Mouse (Mus musculus): ENCODE measurements around the gene Ccdc159. TPM values are rescaled to one million over a fixed set of nuclear protein-coding genes. Genes with fewer than 3 reads are reported as not detected.

Gene Ccdc159
- total RNA-seq (2017) = 0.25 and 0.50 TPM in 2 replicates

DNA sequence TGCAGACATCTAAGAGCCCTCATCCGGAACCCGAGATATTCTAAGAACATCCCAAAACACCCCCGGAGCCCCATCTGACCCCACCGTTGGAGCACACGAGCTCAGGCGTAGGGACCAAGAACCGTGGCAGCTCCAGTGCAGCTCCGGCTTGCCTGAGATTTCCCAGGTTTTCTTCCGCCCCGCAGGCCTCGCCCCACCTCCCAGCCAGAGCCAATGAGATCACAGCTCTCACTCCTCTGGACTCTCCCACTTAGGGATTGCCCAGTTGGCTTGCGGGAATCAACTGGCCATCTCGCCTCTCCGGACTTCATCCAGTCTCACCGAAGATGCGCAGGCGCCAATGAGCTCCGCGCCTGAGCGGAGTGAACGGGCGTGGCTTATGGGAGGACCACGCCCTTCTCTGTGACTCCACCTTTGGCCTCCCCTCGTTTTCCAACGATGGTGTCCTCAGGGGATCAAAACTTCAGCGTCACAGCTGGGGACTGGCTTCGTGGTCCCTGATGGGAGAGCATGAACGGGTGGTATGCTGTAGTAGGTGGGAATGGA lies at the start of gene Ccdc159, which contains the start of gene Tmem205:
Gene Ccdc159, plus strand, starts transcription at position 264 of the 546 bp plus-strand sequence.
Gene Tmem205, minus strand, starts transcription at position 349 of the 546 bp plus-strand sequence.
- peak; percentile 68 to 75 for ATAC-seq (replicated peaks in 1 of 2; ENCODE audit: insufficient read depth in 1 of 2, low FRiP score in 2 of 2, low TSS enrichment in 1 of 2, low read depth in 1 of 2, poor library complexity in 2 of 2, severe bottlenecking in 2 of 2)

DNA sequence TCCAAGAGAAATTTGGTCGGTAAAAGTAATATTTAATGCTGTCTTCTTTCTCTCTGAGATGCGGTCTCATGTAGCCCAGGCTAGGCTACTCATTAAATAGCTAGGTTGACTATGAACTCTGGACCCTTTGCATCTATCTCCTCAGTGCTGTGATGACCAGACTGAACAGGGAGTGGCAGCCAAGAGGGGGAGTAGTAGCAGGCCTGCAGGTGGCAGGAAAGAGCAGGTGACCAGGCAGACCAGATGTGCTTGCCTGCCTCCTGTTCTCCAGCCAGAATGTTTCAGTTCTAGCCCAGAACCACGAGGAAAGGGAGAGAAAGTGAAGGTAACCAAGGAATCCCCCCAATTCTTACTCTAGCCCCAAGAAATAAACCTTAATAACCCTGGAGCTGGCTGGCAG lies 38.0 kb upstream of the Ccdc159 start:
- peak; percentile 42 to 59; a peak in 1 of 4 replicates for ATAC-seq (replicated peaks in 1 of 2; ENCODE audit: insufficient read depth in 1 of 2, low FRiP score in 2 of 2, low TSS enrichment in 1 of 2, low read depth in 1 of 2, poor library complexity in 2 of 2, severe bottlenecking in 2 of 2)

DNA sequence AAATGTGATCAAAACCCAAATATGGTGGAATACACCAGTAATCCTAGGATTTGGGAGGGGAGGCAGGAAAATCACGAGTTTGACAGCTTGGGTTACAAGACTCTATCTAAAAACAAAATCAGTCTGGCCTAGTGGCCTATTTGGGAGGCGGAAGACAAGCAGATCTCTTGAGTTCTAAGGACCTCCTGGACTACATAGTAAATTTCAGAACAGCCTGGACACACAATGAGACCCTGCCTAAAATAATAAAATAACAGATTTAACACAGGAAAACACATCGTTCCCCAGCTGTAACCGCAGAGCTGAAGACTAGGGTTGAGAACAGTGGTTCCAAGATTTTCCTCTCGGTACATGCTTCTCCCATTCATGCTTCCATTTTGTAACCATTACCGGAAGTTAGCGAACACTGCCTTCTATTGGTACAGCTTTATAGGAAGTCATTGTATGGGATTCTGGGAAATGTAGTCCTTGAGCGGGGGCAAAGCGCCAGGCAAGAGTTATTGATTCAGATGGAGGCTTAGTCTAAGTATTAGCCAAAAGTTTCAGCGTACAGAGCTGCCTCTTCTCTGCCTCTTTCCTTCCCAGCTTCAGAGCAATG lies 25.9 kb upstream of the Ccdc159 start:
- ATAC-seq (replicated peaks in 1 of 2; ENCODE audit: insufficient read depth in 1 of 2, low FRiP score in 2 of 2, low TSS enrichment in 1 of 2, low read depth in 1 of 2, poor library complexity in 2 of 2, severe bottlenecking in 2 of 2) = peak; percentile 82 to 89

DNA sequence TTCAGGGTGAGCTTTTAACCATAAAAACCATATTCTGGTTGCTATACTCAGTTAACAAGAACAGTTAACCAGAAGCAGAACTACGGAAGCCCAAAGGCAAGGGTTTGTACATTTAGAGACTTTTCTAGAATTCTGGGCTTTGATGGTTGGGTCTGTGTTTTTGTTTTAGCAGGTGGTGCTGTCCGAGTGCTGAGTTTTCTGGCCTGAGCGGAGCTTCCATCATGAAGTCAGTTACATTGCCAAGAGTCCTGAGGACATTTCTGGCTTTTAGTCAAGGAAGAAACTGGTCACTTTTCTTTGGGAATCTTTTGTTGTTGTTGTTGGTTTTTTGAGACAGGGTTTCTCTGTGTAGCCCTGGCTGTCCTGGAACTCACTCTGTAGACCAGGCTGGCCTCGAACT lies 23.2 kb upstream of the Ccdc159 start:
- ATAC-seq (replicated peaks in 1 of 2; ENCODE audit: insufficient read depth in 1 of 2, low FRiP score in 2 of 2, low TSS enrichment in 1 of 2, low read depth in 1 of 2, poor library complexity in 2 of 2, severe bottlenecking in 2 of 2) = no peak

DNA sequence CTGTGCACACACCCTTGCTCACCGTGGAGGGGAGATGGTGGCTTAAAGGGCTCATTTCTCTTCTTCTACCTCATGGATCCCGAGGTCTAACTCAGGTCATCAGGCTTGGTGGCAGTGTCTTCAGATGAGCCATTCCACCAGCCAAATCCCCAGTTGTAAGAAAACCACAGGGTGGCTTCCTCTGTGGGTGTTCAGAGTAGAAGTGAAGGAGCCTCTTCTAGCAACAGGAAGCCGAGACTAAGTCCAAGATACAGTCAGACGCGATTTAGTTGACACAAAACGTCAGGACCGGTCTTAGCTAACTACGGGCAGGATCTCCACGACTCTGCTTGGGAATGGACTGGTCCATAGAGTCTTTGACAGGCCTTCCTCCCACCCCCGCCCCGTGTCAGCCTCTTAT lies 19.1 kb upstream of the Ccdc159 start:
- ATAC-seq (replicated peaks in 1 of 2; ENCODE audit: insufficient read depth in 1 of 2, low FRiP score in 2 of 2, low TSS enrichment in 1 of 2, low read depth in 1 of 2, poor library complexity in 2 of 2, severe bottlenecking in 2 of 2) = peak; percentile 14 to 26; a peak in 1 of 4 replicates

DNA sequence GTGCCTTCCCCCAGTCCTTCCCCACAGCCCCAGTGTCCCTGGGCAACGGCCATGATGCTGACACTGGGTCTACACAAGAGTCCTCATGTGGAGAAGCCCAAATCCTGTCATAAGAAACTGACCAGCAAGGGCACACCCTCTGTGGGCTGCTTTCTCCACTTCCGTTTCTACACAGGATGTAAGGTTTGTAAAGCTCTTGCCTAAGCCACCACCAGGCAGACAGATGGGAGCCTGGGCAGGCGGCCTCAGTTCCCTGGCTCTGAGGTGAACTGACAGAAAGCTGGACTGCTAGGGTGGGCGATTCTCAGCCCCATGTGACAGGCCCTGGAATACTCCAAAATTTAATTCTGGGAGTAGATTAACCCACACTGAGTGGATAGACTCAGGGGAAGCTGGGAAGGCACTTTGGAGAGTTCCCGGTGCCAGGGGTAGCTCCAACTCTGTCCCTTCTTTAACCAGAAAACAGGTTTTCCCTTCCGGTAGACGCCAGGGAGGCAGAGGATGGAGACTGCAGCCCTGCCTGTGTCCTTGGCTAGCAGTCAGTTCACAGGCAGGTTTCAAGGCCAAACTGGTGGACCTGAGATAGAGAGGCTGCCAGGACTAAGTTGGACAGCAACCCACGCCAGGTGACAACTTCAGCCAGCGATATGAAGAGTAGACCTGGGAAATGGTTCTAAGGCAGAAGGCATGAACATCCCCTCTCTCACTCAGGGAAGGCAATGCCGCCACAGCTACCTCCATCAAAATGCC lies 17.6 kb upstream of the Ccdc159 start:
- ATAC-seq (replicated peaks in 1 of 2; ENCODE audit: insufficient read depth in 1 of 2, low FRiP score in 2 of 2, low TSS enrichment in 1 of 2, low read depth in 1 of 2, poor library complexity in 2 of 2, severe bottlenecking in 2 of 2) = peak; percentile 35 to 92; a peak in 3 of 4 replicates

DNA sequence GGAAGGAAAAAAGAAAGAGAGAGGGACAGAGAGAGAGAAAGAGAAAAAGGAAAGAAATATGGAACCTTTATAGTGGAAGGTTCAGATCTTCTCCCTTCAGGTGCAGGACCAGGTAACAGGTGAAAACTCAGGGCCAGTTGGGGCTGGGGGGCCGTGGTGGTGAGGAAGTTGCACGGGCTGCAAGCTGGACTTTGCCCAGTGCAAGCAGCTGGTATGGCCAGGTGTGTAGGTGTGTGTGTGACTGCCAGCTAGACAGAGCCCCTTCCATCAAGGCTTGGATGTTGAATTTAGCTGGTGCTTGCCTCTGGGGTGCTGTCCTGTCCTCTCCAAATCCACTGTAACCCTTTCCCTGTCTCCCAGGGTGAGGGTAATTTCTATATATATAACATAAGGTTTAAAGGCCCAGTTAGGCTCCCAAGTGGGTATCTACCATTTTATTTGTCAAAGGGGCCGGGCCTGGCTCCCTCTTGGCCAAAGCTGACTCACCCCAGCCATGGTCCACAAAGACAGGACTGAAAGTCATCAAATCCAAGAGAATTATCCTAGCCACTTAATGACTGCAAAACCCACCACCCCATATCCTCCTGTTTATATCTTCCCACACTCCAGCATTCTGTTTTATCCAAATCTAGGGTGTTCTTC lies 10.3 kb upstream of the Ccdc159 start:
- no peak for ATAC-seq (replicated peaks in 1 of 2; ENCODE audit: insufficient read depth in 1 of 2, low FRiP score in 2 of 2, low TSS enrichment in 1 of 2, low read depth in 1 of 2, poor library complexity in 2 of 2, severe bottlenecking in 2 of 2)

DNA sequence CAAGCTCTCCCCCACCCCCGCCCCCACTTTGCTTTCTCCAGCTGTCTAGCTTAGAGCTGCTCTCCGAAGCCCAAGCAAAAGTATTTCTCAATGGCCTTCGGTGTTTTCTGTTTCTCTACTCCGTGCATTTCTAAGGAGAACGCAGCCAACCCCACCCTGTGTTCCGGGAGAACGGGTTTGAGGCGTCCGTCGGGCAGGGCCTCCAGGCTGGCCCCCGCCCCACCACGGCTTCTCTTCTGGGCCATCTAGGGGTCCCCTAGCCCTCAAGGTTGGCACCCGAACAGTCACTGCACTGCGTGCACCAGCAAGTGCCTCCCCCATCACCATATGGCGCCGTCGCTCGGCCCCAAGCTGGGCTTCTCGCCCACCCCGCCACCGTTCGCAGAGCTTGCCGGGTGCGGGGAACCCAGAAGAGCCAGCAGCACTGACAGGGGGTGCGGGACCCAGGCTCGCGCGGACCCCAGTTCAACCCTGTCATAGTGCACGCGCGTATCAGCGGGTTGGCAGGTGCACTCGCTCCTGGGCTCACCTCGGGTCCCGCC lies 9.7 kb upstream of the Ccdc159 start:
- ATAC-seq (replicated peaks in 1 of 2; ENCODE audit: insufficient read depth in 1 of 2, low FRiP score in 2 of 2, low TSS enrichment in 1 of 2, low read depth in 1 of 2, poor library complexity in 2 of 2, severe bottlenecking in 2 of 2) = peak in 1 of 2 experiments; percentile 9; a peak in 1 of 4 replicates

DNA sequence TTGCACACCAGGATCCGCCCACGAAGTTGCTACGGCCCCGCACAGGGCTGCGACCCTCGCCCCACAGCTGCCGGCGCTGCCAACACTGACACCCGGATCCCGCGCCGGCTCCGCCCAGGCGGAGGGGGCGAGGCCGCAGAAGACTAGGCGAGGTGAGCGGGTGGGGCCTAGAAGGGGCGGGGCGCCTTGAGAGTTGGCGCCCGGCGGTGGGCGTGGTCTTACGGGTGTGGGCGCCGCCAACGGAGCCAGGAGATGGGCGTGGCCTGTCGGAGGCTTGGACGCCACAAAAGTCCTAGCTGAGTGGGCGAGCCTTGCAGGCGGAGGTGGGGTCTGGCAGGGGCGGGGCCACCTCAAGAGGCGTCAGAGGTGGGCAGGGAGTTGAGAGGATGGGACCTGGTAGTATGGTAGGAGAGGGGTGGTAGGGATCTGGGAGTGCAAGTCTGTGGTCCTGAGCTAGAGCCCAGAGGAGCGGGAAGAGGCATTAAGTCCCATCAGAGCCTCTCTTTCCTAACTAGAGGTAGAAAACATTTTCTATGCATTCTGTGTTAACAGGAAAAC lies 9.2 kb upstream of the Ccdc159 start, which contains the start of gene Rab3d:
Gene Rab3d, minus strand, starts transcription at position 158 of the 558 bp plus-strand sequence.
- ATAC-seq (replicated peaks in 1 of 2; ENCODE audit: insufficient read depth in 1 of 2, low FRiP score in 2 of 2, low TSS enrichment in 1 of 2, low read depth in 1 of 2, poor library complexity in 2 of 2, severe bottlenecking in 2 of 2) = peak; percentile 92 to 96

DNA sequence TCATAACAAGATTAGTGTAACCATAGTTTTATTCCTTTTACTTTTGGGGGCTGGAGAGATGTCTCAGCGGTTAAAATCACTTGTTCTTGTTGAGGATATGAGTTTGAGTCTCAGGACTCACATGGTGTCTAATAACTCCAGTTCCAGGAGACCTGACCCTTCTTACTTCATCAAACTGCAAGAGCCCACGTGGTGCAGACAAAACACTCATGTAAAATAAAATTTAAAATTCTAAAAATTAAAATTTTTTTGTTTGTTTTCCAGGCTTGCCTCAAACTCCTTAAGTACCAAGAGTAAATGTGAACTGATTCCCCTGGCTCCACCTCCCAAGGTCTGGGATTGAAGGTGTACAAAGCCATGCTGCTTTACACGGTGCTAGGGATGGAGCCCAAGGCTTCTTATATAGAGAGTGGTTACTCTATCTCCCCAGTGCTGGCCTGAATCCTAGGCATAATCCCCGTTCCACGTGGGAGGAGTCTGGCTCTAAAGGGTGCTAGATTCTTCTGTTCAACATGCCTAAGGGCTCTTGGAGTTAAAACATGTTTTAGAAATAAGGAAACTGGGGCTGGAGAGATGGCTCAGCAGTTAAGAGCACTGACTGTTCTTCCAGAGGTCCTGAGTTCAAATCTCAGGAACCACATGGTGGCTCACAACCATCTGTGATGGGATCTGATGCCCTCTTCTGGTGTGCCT lies 8.4 kb upstream of the Ccdc159 start:
- no peak for ATAC-seq (replicated peaks in 1 of 2; ENCODE audit: insufficient read depth in 1 of 2, low FRiP score in 2 of 2, low TSS enrichment in 1 of 2, low read depth in 1 of 2, poor library complexity in 2 of 2, severe bottlenecking in 2 of 2)

DNA sequence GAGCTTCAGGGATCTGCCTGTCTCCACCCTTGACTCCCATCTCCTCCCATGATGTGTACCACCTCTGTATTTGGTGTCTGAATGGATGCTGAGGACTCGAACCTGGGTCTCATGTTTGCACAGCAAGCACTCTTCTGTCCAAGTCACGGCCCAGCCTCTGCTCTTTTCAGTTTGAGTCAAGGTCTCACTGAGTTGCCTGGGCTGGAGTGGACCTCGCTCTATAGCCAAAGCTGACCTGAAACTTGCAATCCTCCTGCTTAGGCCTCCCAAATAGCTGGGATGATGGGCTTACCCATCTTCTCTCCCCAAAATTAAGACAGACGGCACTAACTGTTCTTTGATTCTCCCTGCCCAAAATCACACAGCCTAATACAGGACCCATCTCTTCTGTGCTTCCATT lies 4.2 kb upstream of the Ccdc159 start:
- no peak for ATAC-seq (replicated peaks in 1 of 2; ENCODE audit: insufficient read depth in 1 of 2, low FRiP score in 2 of 2, low TSS enrichment in 1 of 2, low read depth in 1 of 2, poor library complexity in 2 of 2, severe bottlenecking in 2 of 2)

DNA sequence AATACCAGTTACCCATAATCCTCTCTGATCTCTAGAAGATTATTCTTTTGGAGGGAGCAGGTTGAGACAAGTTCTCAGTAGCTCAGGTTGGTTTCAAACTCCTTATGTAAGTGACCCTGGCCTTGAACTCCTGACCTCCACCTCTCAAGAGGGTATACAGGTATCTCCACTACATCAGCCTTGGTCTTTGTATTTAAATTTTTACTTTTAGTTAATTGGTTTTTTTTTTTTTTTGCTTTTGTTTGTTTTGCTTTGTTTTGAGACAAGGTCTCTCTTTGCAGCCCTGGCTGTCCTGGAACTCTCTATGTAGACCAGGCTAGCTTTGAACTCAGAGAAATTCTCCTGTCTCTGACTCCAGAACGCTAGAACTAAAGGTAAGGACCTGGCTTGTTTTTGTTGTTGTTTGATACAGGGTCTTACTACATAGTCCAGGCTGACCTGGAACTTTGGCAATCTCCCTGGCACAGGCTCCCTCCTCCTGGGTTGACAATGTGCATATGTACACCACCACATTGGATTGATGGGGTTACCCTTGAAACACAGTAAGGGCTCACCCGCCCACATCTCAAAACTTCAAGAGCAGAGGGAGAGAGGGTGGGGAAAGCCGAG lies 3.7 kb upstream of the Ccdc159 start:
- ATAC-seq (replicated peaks in 1 of 2; ENCODE audit: insufficient read depth in 1 of 2, low FRiP score in 2 of 2, low TSS enrichment in 1 of 2, low read depth in 1 of 2, poor library complexity in 2 of 2, severe bottlenecking in 2 of 2) = no peak

DNA sequence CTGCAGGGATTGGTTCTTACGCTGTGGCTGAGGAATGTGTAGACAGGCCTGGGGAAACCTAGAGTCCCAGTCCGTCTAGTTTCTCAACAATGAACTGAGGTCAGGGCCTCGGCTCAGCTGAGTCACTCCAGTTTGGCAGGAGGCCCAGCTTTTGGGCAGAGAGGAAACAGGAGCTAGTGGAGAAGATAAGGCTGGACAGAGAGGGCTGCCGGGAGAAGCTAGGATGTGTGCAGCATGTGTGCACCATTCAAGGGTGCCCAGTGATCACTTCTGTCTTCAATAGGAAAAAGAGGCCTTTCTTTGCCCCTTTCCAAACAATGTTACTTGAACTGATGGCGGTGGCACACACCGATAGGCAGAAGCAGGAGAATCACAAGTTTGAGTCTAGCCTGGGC lies 3.2 kb upstream of the Ccdc159 start:
- ATAC-seq (replicated peaks in 1 of 2; ENCODE audit: insufficient read depth in 1 of 2, low FRiP score in 2 of 2, low TSS enrichment in 1 of 2, low read depth in 1 of 2, poor library complexity in 2 of 2, severe bottlenecking in 2 of 2) = peak; percentile 80 to 84

DNA sequence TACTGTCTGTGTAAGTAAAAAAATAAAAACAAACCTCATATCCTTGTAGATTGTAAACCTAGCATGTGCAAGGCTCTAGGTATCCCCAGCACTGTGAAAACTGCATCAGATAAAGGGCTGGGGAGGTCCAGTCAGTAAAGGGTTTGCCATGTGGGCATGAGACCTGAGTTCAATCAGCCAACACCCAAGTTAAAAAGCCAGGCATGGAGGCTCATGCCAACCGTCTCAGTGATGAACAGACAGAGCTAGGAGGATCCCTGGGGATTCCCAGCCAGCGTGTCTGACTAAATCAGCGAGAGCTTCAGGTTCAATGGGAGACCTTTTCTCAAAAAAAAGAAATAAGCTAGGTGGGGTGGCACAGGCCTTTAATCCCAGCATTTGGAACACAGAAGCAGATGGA lies 2.2 kb upstream of the Ccdc159 start:
- ATAC-seq (replicated peaks in 1 of 2; ENCODE audit: insufficient read depth in 1 of 2, low FRiP score in 2 of 2, low TSS enrichment in 1 of 2, low read depth in 1 of 2, poor library complexity in 2 of 2, severe bottlenecking in 2 of 2) = no peak

DNA sequence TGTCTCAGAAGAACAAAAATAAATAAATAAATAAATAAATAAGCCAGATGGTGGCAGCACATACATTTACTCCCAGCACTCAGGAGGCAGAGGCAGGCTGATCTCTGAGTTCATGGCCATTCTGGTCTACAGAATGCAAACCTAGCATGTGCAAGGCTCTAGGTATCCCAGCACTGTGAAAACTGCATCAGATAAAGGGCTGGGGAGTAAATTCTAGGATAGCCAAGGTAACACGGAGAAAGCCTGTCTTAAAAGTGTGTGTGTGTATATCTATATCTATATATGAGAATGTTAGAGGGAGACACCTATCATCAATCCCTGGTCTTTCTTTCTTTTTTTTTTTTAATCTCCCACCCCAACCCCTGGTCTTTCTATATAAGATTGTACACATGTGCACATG lies 1.8 kb upstream of the Ccdc159 start:
- ATAC-seq (replicated peaks in 1 of 2; ENCODE audit: insufficient read depth in 1 of 2, low FRiP score in 2 of 2, low TSS enrichment in 1 of 2, low read depth in 1 of 2, poor library complexity in 2 of 2, severe bottlenecking in 2 of 2) = no peak

DNA sequence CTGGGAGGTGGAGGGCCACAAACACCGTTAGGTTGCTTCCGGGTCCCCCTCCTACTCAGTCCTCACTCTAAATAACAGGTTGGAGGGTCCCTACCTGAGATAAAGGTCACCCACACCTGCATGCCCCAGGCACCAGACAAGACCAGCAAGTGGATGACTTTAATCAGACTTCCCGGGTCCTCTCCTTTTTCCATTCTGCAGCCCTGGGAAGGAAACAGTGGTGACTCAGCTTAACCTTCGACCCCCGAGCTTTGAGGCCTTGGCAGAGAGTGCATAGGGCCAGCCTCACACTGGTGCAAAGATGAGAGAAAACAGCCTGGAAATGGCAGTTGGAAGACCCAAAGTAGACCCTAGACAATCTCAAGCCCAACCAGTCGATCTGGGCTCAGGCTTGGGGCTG lies 1.1 kb upstream of the Ccdc159 start:
- no peak for ATAC-seq (replicated peaks in 1 of 2; ENCODE audit: insufficient read depth in 1 of 2, low FRiP score in 2 of 2, low TSS enrichment in 1 of 2, low read depth in 1 of 2, poor library complexity in 2 of 2, severe bottlenecking in 2 of 2)

DNA sequence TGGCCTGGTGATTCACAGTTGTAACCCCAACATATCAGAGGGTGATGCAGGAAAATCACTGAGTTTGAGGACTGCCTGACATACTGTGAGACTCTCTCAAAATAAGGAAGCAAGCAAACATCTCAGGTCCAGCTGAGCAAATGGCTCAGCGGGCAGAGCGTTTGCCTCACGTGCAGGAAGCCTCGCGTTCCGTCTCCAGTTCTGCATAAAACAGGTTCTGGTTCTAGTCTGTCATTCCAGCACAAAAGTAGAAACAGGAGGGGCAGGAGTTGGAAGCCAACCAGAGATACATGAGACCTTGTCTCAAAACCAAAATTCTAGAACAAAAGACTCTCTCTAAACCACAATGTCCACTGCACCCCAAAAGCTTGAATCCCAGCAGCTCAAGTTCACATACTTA lies 487 bp upstream of the Ccdc159 start:
- no peak for ATAC-seq (replicated peaks in 1 of 2; ENCODE audit: insufficient read depth in 1 of 2, low FRiP score in 2 of 2, low TSS enrichment in 1 of 2, low read depth in 1 of 2, poor library complexity in 2 of 2, severe bottlenecking in 2 of 2)

Measured in hematopoietic stem cell, adult 5-6 weeks (primary cell).